Mouse (Mus musculus) ZHBTc4 (cell line): Measurements from ENCODE around the gene Pou4f2.

Experiments used
- DNase-seq: peaks from one replicate; pipeline ENCODE4 v3.0.0-alpha.2; 2011; ENCODE audit warnings: low read depth, low spot score

The Pou4f2 gene

GRCm38 (mm10) chr8:78436071-78436651 is at the start of gene Pou4f2:
Gene Pou4f2 (minus strand): TSS chr8:78436645.
- DNase-seq = peak; percentile 84

- peak; percentile 75 for DNase-seq
These were observed 40.8 kb upstream of the Pou4f2 start for GRCm38 (mm10) chr8:78477051-78477829.

GRCm38 (mm10) chr8:78467889-78468288 is 31.4 kb upstream of the Pou4f2 start:
- peak; percentile 84 for DNase-seq

GRCm38 (mm10) chr8:78463941-78464340 is 27.5 kb upstream of the Pou4f2 start:
- no peak for DNase-seq

- DNase-seq = no peak
These were observed 20.0 kb upstream of the Pou4f2 start for GRCm38 (mm10) chr8:78456441-78456840.

- no peak for DNase-seq
These were observed 6.3 kb upstream of the Pou4f2 start for GRCm38 (mm10) chr8:78442781-78443180.

GRCm38 (mm10) chr8:78438121-78438520 is 1.7 kb upstream of the Pou4f2 start:
- peak; percentile 87 for DNase-seq

GRCm38 (mm10) chr8:78437140-78438045 is 948 bp upstream of the Pou4f2 start:
- peak; percentile 61 for DNase-seq

GRCm38 (mm10) chr8:78436661-78437060 is 216 bp upstream of the Pou4f2 start:
- DNase-seq = peak; percentile 80

- no peak for DNase-seq
These were observed 853 bp downstream of the Pou4f2 start for GRCm38 (mm10) chr8:78435624-78435960.

GRCm38 (mm10) chr8:78434823-78435623 is 1.4 kb downstream of the Pou4f2 start:
- peak; percentile 69 for DNase-seq

- no peak for DNase-seq
These were observed 2.1 kb downstream of the Pou4f2 start for GRCm38 (mm10) chr8:78434340-78434739.

GRCm38 (mm10) chr8:78433318-78433717 is 3.1 kb downstream of the Pou4f2 start:
- no peak for DNase-seq

GRCm38 (mm10) chr8:78432451-78432850 is 4.0 kb downstream of the Pou4f2 start:
- peak; percentile 53 for DNase-seq

- DNase-seq = peak; percentile 73
These were observed 5.1 kb downstream of the Pou4f2 start for GRCm38 (mm10) chr8:78431356-78431755.

- DNase-seq = no peak
These were observed 8.3 kb downstream of the Pou4f2 start for GRCm38 (mm10) chr8:78428148-78428547.

- DNase-seq = no peak
These were observed 8.7 kb downstream of the Pou4f2 start for GRCm38 (mm10) chr8:78427769-78428130.

GRCm38 (mm10) chr8:78426875-78427768 is 9.3 kb downstream of the Pou4f2 start:
- DNase-seq = no peak

- peak; percentile 42 for DNase-seq
These were observed 10.0 kb downstream of the Pou4f2 start for GRCm38 (mm10) chr8:78426455-78426854.

GRCm38 (mm10) chr8:78423937-78424336 is 12.5 kb downstream of the Pou4f2 start:
- peak; percentile 29 for DNase-seq
